Mouse (Mus musculus) Muller cell, postnatal 12 days (primary cell): Measurements from ENCODE around the gene Jchain.
A peak's percentile ranks its signal among the peaks of the same experiment; 100 is the strongest.

ENCODE experiments used
- DNase-seq: peaks from one replicate; pipeline ENCODE4 v3.0.0-alpha.2; 2015; ENCODE audit errors: inconsistent ontology term

Gene Jchain

DNA sequence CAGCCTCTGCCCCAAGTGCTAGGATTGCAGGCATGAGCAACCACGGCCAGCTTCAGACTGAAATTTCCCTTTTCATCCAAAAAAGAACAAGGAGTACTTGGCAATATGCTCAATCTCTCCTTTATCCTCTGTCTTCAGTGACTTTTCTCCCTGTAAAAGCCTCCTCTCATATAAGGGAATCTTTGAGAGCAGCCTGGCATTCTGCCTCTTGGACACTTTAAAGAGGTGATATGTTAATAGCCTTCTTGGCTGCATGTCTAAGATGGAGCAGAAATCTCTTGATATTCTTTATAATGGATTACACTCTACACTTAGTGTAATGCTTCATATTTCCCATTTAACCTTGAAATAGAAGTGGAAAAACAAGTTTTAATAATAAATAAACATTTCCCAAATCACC lies 3.2 kb upstream of the Jchain start:
- DNase-seq = no peak

DNA sequence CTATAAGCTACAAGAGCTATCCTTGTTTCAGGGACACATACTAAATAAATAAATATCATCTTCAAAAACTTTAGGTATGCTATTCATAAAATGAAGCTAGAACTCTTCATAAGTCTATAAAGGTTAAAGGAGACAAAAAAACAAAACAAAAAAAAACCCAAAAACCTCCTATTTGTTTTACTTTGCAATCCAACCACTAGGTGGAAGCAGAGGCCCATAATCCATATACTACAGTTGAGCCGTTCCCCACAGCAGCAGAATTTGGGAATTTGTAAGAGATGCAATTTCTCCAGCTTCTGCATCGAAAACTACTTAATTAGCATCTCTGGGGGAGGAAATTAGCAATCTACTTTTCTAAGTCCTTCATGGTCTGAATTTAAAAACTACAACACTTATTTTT lies 8.5 kb downstream of the Jchain start:
- DNase-seq = peak; percentile 18

DNA sequence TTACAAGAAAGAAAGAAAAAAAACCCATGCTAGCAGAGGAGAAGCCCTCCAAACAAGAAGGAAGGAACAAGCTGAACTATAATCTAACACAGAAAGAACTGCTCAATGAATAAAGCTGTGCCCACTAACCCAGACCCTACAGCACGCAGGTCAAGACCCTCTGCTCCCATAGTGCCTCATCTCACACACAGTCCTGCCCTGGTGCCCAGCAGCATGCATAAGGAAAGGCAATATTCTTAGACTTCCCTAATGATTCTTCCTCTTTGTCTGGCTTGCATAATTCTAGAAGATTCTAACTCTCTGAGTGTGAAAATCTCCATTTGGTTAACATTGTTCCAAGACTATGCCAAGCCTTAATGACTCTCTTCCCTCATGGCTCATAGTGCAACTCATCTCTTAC lies 18.7 kb downstream of the Jchain start:
- DNase-seq = no peak

DNA sequence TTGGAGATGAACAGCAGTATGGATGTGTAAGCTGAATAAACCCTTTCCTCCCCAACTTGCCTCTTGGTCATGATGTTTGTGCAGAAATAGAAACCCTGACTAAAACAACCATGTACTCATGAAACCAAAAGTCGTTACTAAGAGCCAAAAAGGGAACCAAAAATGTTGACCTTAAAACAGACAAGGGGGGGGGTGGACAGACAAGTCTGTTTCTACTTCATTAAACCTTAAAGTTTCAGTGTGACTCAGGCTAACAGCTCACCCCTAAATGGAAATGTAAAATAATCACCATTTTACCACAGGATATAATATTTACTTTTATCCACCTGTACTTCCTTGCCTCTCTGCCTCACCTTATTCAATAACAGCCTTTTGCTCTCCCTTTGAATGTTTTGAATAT lies 19.1 kb downstream of the Jchain start:
- DNase-seq = no peak

DNA sequence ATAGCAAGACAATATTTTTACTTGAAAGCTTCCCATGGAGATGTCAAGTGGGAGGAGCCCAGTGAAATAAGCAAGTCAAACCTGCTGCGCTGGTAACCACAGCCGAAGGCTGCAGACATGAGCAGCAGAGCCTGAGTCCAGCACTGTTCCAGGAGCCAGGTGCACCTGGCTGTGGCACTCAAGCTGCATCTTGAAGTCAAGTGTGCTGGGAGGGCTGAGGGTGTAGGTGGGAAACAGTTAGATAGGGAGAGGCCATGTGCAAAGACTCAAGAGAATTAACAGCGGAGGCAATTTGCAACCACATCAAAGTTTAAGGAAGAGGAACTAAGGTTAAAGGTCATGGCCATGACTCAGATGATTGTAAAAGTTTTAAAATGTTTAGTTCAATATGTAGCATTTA lies 27.9 kb downstream of the Jchain start:
- DNase-seq = no peak

DNA sequence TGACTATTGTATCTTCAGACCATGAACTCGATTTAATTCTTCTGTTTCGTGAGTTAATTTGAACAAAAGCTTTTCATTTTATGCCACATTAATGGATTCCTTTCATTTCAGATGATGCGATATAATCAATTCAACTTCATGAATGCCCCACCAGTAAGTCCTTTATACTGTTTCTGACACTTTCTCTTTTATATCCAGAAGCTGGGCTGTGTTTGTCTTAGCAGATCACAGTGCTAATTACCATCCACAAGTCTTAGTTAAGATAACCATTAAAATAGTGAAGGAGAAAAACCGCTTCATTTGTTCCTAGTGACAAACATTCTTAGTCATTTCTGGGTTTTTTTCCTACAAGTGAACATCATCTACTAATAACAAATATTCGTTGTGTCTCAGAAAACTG lies 36.6 kb downstream of the Jchain start:
- DNase-seq = no peak

DNA sequence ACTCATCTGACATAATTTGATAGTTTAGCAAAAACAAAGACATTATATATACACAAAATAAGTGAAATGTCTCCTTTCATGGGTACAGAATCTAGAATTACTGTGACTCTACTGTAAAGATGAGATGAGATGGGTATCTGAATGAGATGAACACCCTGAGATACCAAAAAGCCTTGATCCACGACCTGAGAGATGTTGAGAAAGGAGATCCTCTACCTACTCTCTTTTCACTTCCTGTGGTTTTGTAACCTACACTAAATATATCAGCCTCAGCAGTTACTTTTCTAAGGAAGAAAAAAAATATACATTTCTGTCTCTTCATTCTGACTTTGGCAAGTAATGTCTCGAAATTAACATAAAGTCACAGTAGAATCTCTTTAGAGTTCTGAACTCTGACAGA lies 38.7 kb downstream of the Jchain start:
- DNase-seq = no peak

DNA sequence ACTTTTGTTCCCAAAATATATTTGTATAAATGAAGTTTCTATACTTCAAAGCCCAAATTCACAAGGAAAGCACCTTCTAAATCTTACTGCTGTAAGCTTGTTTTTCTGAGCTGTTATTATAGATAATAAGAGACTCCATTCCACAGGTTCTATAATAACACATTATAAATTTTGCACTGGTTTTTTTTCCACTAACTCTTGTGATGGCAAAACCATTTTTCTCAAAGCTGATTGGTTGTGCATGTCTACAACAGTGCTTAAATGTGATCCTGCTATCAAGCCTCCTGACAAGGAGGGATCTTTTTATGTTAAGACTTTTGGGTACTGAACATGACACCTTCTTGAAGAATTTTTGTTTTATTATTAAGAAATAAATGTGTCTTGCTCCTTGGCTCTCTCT lies 40.0 kb downstream of the Jchain start, which contains the start of gene Enam:
Gene Enam, plus strand, starts transcription at position 301 of the 400 bp plus-strand sequence.
- no peak for DNase-seq
